Mouse (Mus musculus): ENCODE measurements at regions not wholly inside any gene's neighbourhood (a gene's known extent, or its start where the extent isn't known, plus 50 kb on each side); places are given as distances from the start of the nearest gene placed in this dataset.

- no peak for TF ChIP-seq CTCF (IDR thresholded peaks at IDR 0.05; ENCODE audit: low read depth, low read length)
- TF ChIP-seq POLR2A (IDR thresholded peaks at IDR 0.05; ENCODE audit: borderline replicate concordance, low read depth, low read length), result no peak
These were observed 92.0 kb downstream of the S1pr1 start for GRCm38 (mm10) chr3:115622920-115623319.
